Comparison of ENCODE assay signal across 8 mouse cellular contexts in the genomic region with DNA sequence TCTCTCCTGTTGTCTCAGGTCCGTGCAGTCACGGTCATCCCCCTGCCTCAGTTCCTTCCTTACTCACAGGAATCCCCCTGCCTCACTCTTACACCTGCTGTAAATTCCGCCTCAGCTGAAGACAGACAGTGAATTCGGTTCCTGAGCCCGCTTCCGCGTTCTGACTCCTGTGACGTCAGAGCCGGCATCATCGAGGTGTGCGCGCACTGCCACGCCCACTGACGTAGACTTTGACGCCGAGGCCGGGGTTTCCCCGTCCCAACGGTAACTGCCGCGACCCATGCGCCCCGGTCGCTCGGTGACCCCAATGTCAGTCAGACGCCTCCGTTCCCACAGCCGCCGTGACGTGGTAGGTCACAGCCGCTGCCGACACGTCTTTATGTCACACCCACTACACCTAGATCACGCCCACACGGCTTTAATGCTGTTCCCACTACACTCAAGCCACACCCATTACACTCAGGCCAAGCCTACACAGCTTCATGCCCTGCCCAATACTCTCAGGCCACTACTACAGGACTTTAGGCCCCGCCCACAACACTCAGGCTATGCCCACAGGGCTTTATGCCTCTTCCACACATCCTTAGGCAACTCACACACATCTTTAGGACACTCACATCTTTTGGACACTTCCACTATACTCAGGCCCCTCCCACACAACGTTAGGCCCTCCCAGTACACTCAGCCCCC.
DNase-seq lines count a peak whose midpoint lies in the region; ATAC-seq and TF ChIP-seq lines count a peak whose summit lies in the region.

No protein-coding gene starts in this region.

- no peaks in the 10 kb centered on the region for H3K36me3 ChIP-seq in C2C12 (ENCODE audit: control insufficient read depth, insufficient read depth)
- H3K36me3 ChIP-seq in embryonic facial prominence, embryonic 13.5 days: no peaks in the 10 kb centered on the region
- 0 out of 2 replicates have a peak, but pooled peaks cover 3% of the 10 kb centered on the region for H3K36me3 ChIP-seq in heart, embryonic 12.5 days
- H3K36me3 ChIP-seq in kidney, postnatal 0 days (ENCODE audit: insufficient read depth, low read length): no peaks in the 10 kb centered on the region
- H3K36me3 ChIP-seq in liver, embryonic 15.5 days (replicated peaks): no peaks in the 10 kb centered on the region

- H3ac ChIP-seq in C2C12 (ENCODE audit: control insufficient read depth, insufficient read length, low read depth): peak overlapping the region; percentile 69

- ATAC-seq in embryonic facial prominence, embryonic 13.5 days (ENCODE audit: insufficient number of reproducible peaks, insufficient read depth, low FRiP score, low TSS enrichment, low read depth): peak; percentile 73
- peak; percentile 70 for ATAC-seq in heart, embryonic 12.5 days (ENCODE audit: insufficient number of reproducible peaks, low FRiP score)
- ATAC-seq in kidney, postnatal 0 days (replicated peaks; ENCODE audit: low FRiP score, low read depth): peak; percentile 75
- ATAC-seq in liver, embryonic 15.5 days (ENCODE audit: insufficient read depth): peak; percentile 41

- under 1% methylated on average over 37 of the region's 37 CpGs for WGBS in embryonic facial prominence, embryonic 13.5 days
- WGBS in heart, embryonic 12.5 days: under 1% methylated on average over 37 of the region's 37 CpGs
- WGBS in kidney, postnatal 0 days: 1% methylated on average over 37 of the region's 37 CpGs
- WGBS in liver, embryonic 15.5 days (ENCODE audit: insufficient replicate concordance): under 1% methylated on average over 37 of the region's 37 CpGs

- peaks cover 4% of the 10 kb centered on the region; the same call in 1 of the 2 replicates for H3K4me1 ChIP-seq in embryonic facial prominence, embryonic 13.5 days
- no peaks in the 10 kb centered on the region for H3K4me1 ChIP-seq in heart, embryonic 12.5 days (replicated peaks)
- H3K4me1 ChIP-seq in kidney, postnatal 0 days (replicated peaks; ENCODE audit: insufficient read depth, low read length): no peaks in the 10 kb centered on the region
- H3K4me1 ChIP-seq in liver, embryonic 15.5 days (replicated peaks): peaks cover 17% of the 10 kb centered on the region

- peak overlapping the region; percentile 97 for H3K27ac ChIP-seq in embryonic facial prominence, embryonic 13.5 days
- peak overlapping the region; percentile 91 for H3K27ac ChIP-seq in heart, embryonic 12.5 days (ENCODE audit: poor library complexity, severe bottlenecking)
- peak overlapping the region; percentile 96 for H3K27ac ChIP-seq in kidney, postnatal 0 days
- peak overlapping the region; percentile 92 for H3K27ac ChIP-seq in liver, embryonic 15.5 days (replicated peaks)

- no peaks in the 10 kb centered on the region for H3K27me3 ChIP-seq in C2C12 (ENCODE audit: control insufficient read depth, insufficient read depth, insufficient read length)
- no peaks in the 10 kb centered on the region for H3K27me3 ChIP-seq in embryonic facial prominence, embryonic 13.5 days
- H3K27me3 ChIP-seq in heart, embryonic 12.5 days (replicated peaks): no peaks in the 10 kb centered on the region
- H3K27me3 ChIP-seq in kidney, postnatal 0 days (ENCODE audit: insufficient read depth, low read length): no peaks in the 10 kb centered on the region
- H3K27me3 ChIP-seq in liver, embryonic 15.5 days: no peaks in the 10 kb centered on the region

- H3K79me3 ChIP-seq in C2C12 (ENCODE audit: low read depth): no peaks in the 10 kb centered on the region

- peak; percentile 88 for DNase-seq in adrenal gland, postnatal 25 days
- peak; percentile 95 for DNase-seq in kidney, postnatal 0 days (ENCODE audit: low spot score)
- peak; percentile 93 for DNase-seq in neural tube, embryonic 10.5 days (ENCODE audit: extremely low spot score, low spot score)
- DNase-seq in telencephalon, adult 2 months (ENCODE audit: low read depth, low spot score): peak; percentile 75

- H3K79me2 ChIP-seq in C2C12 (ENCODE audit: control insufficient read depth, insufficient read depth): no peaks in the 10 kb centered on the region

- H3K4me2 ChIP-seq in embryonic facial prominence, embryonic 13.5 days: peak overlapping the region; percentile 58
- peak overlapping the region; percentile 62 for H3K4me2 ChIP-seq in heart, embryonic 12.5 days
- peak overlapping the region; percentile 56 for H3K4me2 ChIP-seq in kidney, postnatal 0 days (ENCODE audit: low read length)
- peak overlapping the region; percentile 94 for H3K4me2 ChIP-seq in liver, embryonic 15.5 days

- peak overlapping the region; percentile 55 for H3K4me3 ChIP-seq in C2C12 (ENCODE audit: insufficient read depth, poor library complexity, severe bottlenecking)
- peak overlapping the region; percentile 58 for H3K4me3 ChIP-seq in embryonic facial prominence, embryonic 13.5 days
- peak overlapping the region; percentile 57 for H3K4me3 ChIP-seq in heart, embryonic 12.5 days
- peak overlapping the region; percentile 58 for H3K4me3 ChIP-seq in kidney, postnatal 0 days (replicated peaks; ENCODE audit: low read depth, low read length)
- peak overlapping the region; percentile 76 for H3K4me3 ChIP-seq in liver, embryonic 15.5 days (replicated peaks)

- no peak for TF ChIP-seq CTCF in C2C12 (IDR thresholded peaks at IDR 0.05; ENCODE audit: control insufficient read depth, insufficient read depth, insufficient read length)
- TF ChIP-seq CTCF in kidney, postnatal 0 days (IDR thresholded peaks at IDR 0.05; ENCODE audit: low read depth): no peak

- peak overlapping the region; percentile 79 for H3K9ac ChIP-seq in embryonic facial prominence, embryonic 13.5 days
- H3K9ac ChIP-seq in heart, embryonic 12.5 days: peak overlapping the region; percentile 68
- H3K9ac ChIP-seq in kidney, postnatal 0 days (ENCODE audit: low read depth, low read length): peak overlapping the region; percentile 63
- peak overlapping the region; percentile 50 for H3K9ac ChIP-seq in liver, embryonic 15.5 days

- H3K9me3 ChIP-seq in embryonic facial prominence, embryonic 13.5 days: peaks cover 10% of the 10 kb centered on the region
- peaks cover 18% of the 10 kb centered on the region for H3K9me3 ChIP-seq in heart, embryonic 12.5 days (replicated peaks)
- H3K9me3 ChIP-seq in kidney, postnatal 0 days (replicated peaks; ENCODE audit: low read length): no peaks in the 10 kb centered on the region
- 0 out of 2 replicates have a peak, but pooled peaks cover 5% of the 10 kb centered on the region for H3K9me3 ChIP-seq in liver, embryonic 15.5 days (replicated peaks)

TF ChIP-seq in C2C12, 6 proteins besides CTCF, POLR2A, EP300 and RAD21:
- TF ChIP-seq USF1 (IDR thresholded peaks at IDR 0.05; ENCODE audit: low read depth): no peak
- no peak for TF ChIP-seq MAX (IDR thresholded peaks at IDR 0.05)
- TF ChIP-seq MYOG (IDR thresholded peaks at IDR 0.05; ENCODE audit: control insufficient read depth, extremely low read depth, insufficient read length): no peak
- TF ChIP-seq MYOD1 (IDR thresholded peaks at IDR 0.05; ENCODE audit: control insufficient read depth, insufficient read length, low read depth): no peak
- TF ChIP-seq FOSL1 (IDR thresholded peaks at IDR 0.05; ENCODE audit: insufficient read depth, low read length, poor library complexity, severe bottlenecking): no peak

Comparison
In these comparisons a context has a peak if more than half of its experiments do, and no peak if none do; other contexts are left out.
1. Peak in every context shown above with its lines: DNase-seq, ATAC-seq, H3K4me3 ChIP-seq and H3K27ac ChIP-seq.